Mouse (Mus musculus) small intestine, adult 2 months (tissue): ENCODE results near the gene Gga2.

Source experiments
- CTCF ChIP-seq: fragments of 200-500 bp; IDR thresholded peaks from 2 replicates; pipeline ENCODE4 v1.5.1; 2012; ENCODE audit warnings: low read depth, mild to moderate bottlenecking, control low read depth, inconsistent platforms, low read length, moderate library complexity, mixed read lengths; ENCODE audit not compliant: insufficient replicate concordance, insufficient read length; ENCODE audit errors: extremely low read depth
- POLR2A ChIP-seq: fragments of 200-500 bp; IDR thresholded peaks from 2 replicates; pipeline ENCODE4 v1.6.1; 2012; ENCODE audit warnings: low read depth, mild to moderate bottlenecking, control low read depth, inconsistent platforms, low read length, moderate library complexity

GRCm38 (mm10) chr7:122050834-122051233 lies 29.8 kb upstream of the Gga2 start:
- no peak for TF ChIP-seq CTCF
- no peak for TF ChIP-seq POLR2A
